ENCODE assay signal across 24 mouse cellular contexts in genomic region chr11:95594686-95595212, GRCm38 (mm10). TPM values are rescaled to one million over a fixed set of nuclear protein-coding genes. Genes with fewer than 3 reads are reported as not detected.
DNase-seq lines count a peak whose midpoint lies in the region; ATAC-seq and TF ChIP-seq lines count a peak whose summit lies in the region.
"Had no signal": no experiment of that assay in that cellular context is flagged by ENCODE, and none has a peak within 500 bp of the region (broad histone marks: within the 10 kb centered on the region; RNA-seq: fewer than 3 reads in every experiment).

No protein-coding gene starts in this region.

- peak; percentile 90 for DNase-seq in heart, adult 11 months
- DNase-seq in kidney, postnatal 0 days (ENCODE audit: low spot score): no peak
- DNase-seq in kidney, adult 8-10 months: no peak
- peak; percentile 44 for DNase-seq in embryonic facial prominence, embryonic 10.5 days (ENCODE audit: low spot score)
- DNase-seq in liver, embryonic 11.5 days (ENCODE audit: low spot score): peak; percentile 32
- DNase-seq in left cerebral cortex, adult 8-10 months (ENCODE audit: low spot score in 2 of 2): no peak
- DNase-seq: adrenal gland, postnatal 36 days; cerebellum, adult 18-20 months; cerebellum, postnatal 25 days; gastrocnemius, postnatal 36 days; heart, postnatal 36 days; lung, embryonic 14.5 days; lung, postnatal 36 days; right cerebral cortex, postnatal 25 days; thymus, postnatal 36 days had no signal

- H3K9me3 ChIP-seq in heart, embryonic 11.5 days (replicated peaks; ENCODE audit: control insufficient read depth, low read length): no peaks in the 10 kb centered on the region
- no peaks in the 10 kb centered on the region for H3K9me3 ChIP-seq in kidney, postnatal 0 days (replicated peaks; ENCODE audit: low read length)
- no peaks in the 10 kb centered on the region for H3K9me3 ChIP-seq in embryonic facial prominence, embryonic 10.5 days
- no peaks in the 10 kb centered on the region for H3K9me3 ChIP-seq in liver, embryonic 11.5 days (ENCODE audit: control insufficient read depth, low read length)
- H3K9me3 ChIP-seq: embryonic facial prominence, embryonic 13.5 days; heart, embryonic 12.5 days; intestine, embryonic 15.5 days had no signal

- H3K36me3 ChIP-seq in heart, embryonic 11.5 days (ENCODE audit: control insufficient read depth, insufficient read depth, low read length): no peaks in the 10 kb centered on the region
- H3K36me3 ChIP-seq in kidney, postnatal 0 days (ENCODE audit: insufficient read depth, low read length): no peaks in the 10 kb centered on the region
- no peaks in the 10 kb centered on the region for H3K36me3 ChIP-seq in embryonic facial prominence, embryonic 10.5 days (replicated peaks)
- no peaks in the 10 kb centered on the region for H3K36me3 ChIP-seq in liver, embryonic 11.5 days (ENCODE audit: control insufficient read depth, insufficient read depth, low read length)
- H3K36me3 ChIP-seq: embryonic facial prominence, embryonic 13.5 days; heart, embryonic 12.5 days; intestine, embryonic 15.5 days had no signal

- no peak; the same call in 1 of the 2 replicates for ATAC-seq in heart, embryonic 11.5 days (replicated peaks; ENCODE audit: insufficient number of reproducible peaks, low FRiP score, low TSS enrichment)
- no peak for ATAC-seq in kidney, postnatal 0 days (replicated peaks; ENCODE audit: low FRiP score, low read depth)
- no peak; the same call in 1 of the 2 replicates for ATAC-seq in liver, embryonic 11.5 days (replicated peaks; ENCODE audit: low FRiP score)
- ATAC-seq: forebrain, embryonic 16.5 days; intestine, embryonic 15.5 days had no signal

- H3K27ac ChIP-seq in heart, embryonic 11.5 days (ENCODE audit: low read depth, low read length): no peak overlapping the region
- H3K27ac ChIP-seq in kidney, postnatal 0 days: no peak overlapping the region
- peak overlapping the region; percentile 32; the same call in 1 of the 2 replicates for H3K27ac ChIP-seq in embryonic facial prominence, embryonic 10.5 days (replicated peaks)
- H3K27ac ChIP-seq in liver, embryonic 11.5 days (ENCODE audit: low read depth, low read length): no peak overlapping the region
- H3K27ac ChIP-seq: embryonic facial prominence, embryonic 13.5 days; hindbrain, embryonic 14.5 days; intestine, embryonic 15.5 days had no signal

- no peak overlapping the region for H3K4me2 ChIP-seq in heart, embryonic 11.5 days
- no peak overlapping the region for H3K4me2 ChIP-seq in kidney, postnatal 0 days (ENCODE audit: low read length)
- H3K4me2 ChIP-seq in liver, embryonic 11.5 days: no peak overlapping the region
- H3K4me2 ChIP-seq: embryonic facial prominence, embryonic 13.5 days; heart, embryonic 12.5 days; hindbrain, embryonic 14.5 days; intestine, embryonic 15.5 days; lung, embryonic 14.5 days had no signal

- H3K4me1 ChIP-seq in heart, embryonic 11.5 days (ENCODE audit: control insufficient read depth, insufficient read depth, low read length): peaks cover 28% of the 10 kb centered on the region
- peaks cover 7% of the 10 kb centered on the region for H3K4me1 ChIP-seq in kidney, postnatal 0 days (replicated peaks; ENCODE audit: insufficient read depth, low read length)
- peaks cover 56% of the 10 kb centered on the region for H3K4me1 ChIP-seq in embryonic facial prominence, embryonic 10.5 days
- H3K4me1 ChIP-seq in liver, embryonic 11.5 days (replicated peaks; ENCODE audit: control insufficient read depth, insufficient read depth, low read length): peaks cover 16% of the 10 kb centered on the region

- no peak overlapping the region for H3K4me3 ChIP-seq in heart, embryonic 11.5 days (ENCODE audit: low read depth, low read length)
- no peak overlapping the region for H3K4me3 ChIP-seq in kidney, postnatal 0 days (replicated peaks; ENCODE audit: low read depth, low read length)
- no peak overlapping the region for H3K4me3 ChIP-seq in embryonic facial prominence, embryonic 10.5 days
- no peak overlapping the region for H3K4me3 ChIP-seq in liver, embryonic 11.5 days (ENCODE audit: low read depth, low read length)
- H3K4me3 ChIP-seq: embryonic facial prominence, embryonic 13.5 days; heart, embryonic 12.5 days; intestine, embryonic 15.5 days; myocyte had no signal

- 9% methylated on average over 13 of the region's 13 CpGs for WGBS in heart, embryonic 11.5 days (ENCODE audit: insufficient replicate concordance)
- 21% methylated on average over 13 of the region's 13 CpGs for WGBS in kidney, postnatal 0 days
- 23% methylated on average over 13 of the region's 13 CpGs for WGBS in embryonic facial prominence, embryonic 10.5 days
- 10% methylated on average over 13 of the region's 13 CpGs for WGBS in liver, embryonic 11.5 days

- H3K9ac ChIP-seq in heart, embryonic 11.5 days (ENCODE audit: low read depth, low read length): no peak overlapping the region
- H3K9ac ChIP-seq in kidney, postnatal 0 days (ENCODE audit: low read depth, low read length): no peak overlapping the region
- no peak overlapping the region for H3K9ac ChIP-seq in liver, embryonic 11.5 days (ENCODE audit: low read depth, low read length)
- H3K9ac ChIP-seq: embryonic facial prominence, embryonic 13.5 days; heart, embryonic 12.5 days; hindbrain, embryonic 14.5 days; intestine, embryonic 15.5 days; lung, embryonic 14.5 days had no signal

- TF ChIP-seq CTCF in kidney, postnatal 0 days (IDR thresholded peaks at IDR 0.05; ENCODE audit: low read depth): peak; percentile 19; the same call in 1 of the 2 replicates

- peaks cover 60% of the 10 kb centered on the region for H3K27me3 ChIP-seq in heart, embryonic 11.5 days (ENCODE audit: control insufficient read depth, insufficient read depth, low read length)
- no peaks in the 10 kb centered on the region for H3K27me3 ChIP-seq in kidney, postnatal 0 days (ENCODE audit: insufficient read depth, low read length)
- peaks cover 100% of the 10 kb centered on the region for H3K27me3 ChIP-seq in embryonic facial prominence, embryonic 10.5 days (replicated peaks; ENCODE audit: low read depth, poor library complexity, severe bottlenecking)
- peaks cover 84% of the 10 kb centered on the region for H3K27me3 ChIP-seq in liver, embryonic 11.5 days (replicated peaks; ENCODE audit: control insufficient read depth, insufficient read depth, low read length)

RNA-seq across cellular contexts. Expression of gene Ngfr, which starts 7.2 kb away (rescaled TPM):
- 3.6 TPM in 2 replicates for polyA plus RNA-seq in heart, embryonic 11.5 days (2014; fragmentation: Nextera tagmentation; extraction: Ambion mirVana)
- polyA plus RNA-seq in kidney, postnatal 0 days (2015; fragmentation: Nextera tagmentation; extraction: Ambion mirVana): 6.2 and 7.6 TPM in 2 replicates
- polyA plus RNA-seq in embryonic facial prominence, embryonic 10.5 days (2016; fragmentation: Nextera tagmentation; extraction: Ambion mirVana): 21.7 and 23.5 TPM in 2 replicates
- polyA plus RNA-seq in liver, embryonic 11.5 days (2014; fragmentation: Nextera tagmentation; extraction: Ambion mirVana): 11.1 and 11.4 TPM in 2 replicates
- 1 to 10 TPM; 2.5 to 4.9 (median 4.1) TPM for total RNA-seq in left cerebral cortex, adult 8-10 months (2022)
- total RNA-seq: CH12.LX; megakaryocyte-erythroid progenitor cell, adult 5-6 weeks had no signal

Comparison
In these comparisons a context has a peak if more than half of its experiments do, and no peak if none do; other contexts are left out.
1. DNase-seq: peak in heart, adult 11 months (single experiment), embryonic facial prominence, embryonic 10.5 days (single experiment) and liver, embryonic 11.5 days (single experiment); none in kidney, postnatal 0 days (single experiment), kidney, adult 8-10 months (0 of 2) and left cerebral cortex, adult 8-10 months (0 of 2).